Comparison of ENCODE assay signal across 12 mouse cellular contexts in genomic region chr2:11375726-11376454, GRCm38 (mm10).
DNase-seq lines count a peak whose midpoint lies in the region; ATAC-seq and TF ChIP-seq lines count a peak whose summit lies in the region.
"Had no signal": no experiment of that assay in that cellular context is flagged by ENCODE, and none has a peak within 500 bp of the region (broad histone marks: within the 10 kb centered on the region; RNA-seq: fewer than 3 reads in every experiment).

No protein-coding gene starts in this region.

- peaks cover 11% of the 10 kb centered on the region for H3K4me1 ChIP-seq in liver, adult 2 months (ENCODE audit: control insufficient read depth, insufficient read depth, low read length)
- no peaks in the 10 kb centered on the region for H3K4me1 ChIP-seq in liver, embryonic 11.5 days (replicated peaks; ENCODE audit: control insufficient read depth, insufficient read depth, low read length)
- H3K4me1 ChIP-seq: midbrain, embryonic 15.5 days had no signal

- H3K4me2 ChIP-seq in liver, embryonic 11.5 days, result no peak overlapping the region
- H3K4me2 ChIP-seq: heart, embryonic 13.5 days; midbrain, embryonic 15.5 days had no signal

- no peak for DNase-seq in liver, adult 2 months (ENCODE audit: extremely low read depth, low read depth, low spot score)
- no peak for DNase-seq in liver, embryonic 11.5 days (ENCODE audit: low spot score)
- peak; percentile 85 for DNase-seq in R1 (ENCODE audit: low read depth, low spot score)
- DNase-seq in kidney, postnatal 10 days, result peak; percentile 44
- no peak for DNase-seq in gastrocnemius, postnatal 25 days
- no peak for DNase-seq in thymus, adult 18-20 months
- no peak for DNase-seq in left cerebral cortex, postnatal 4 days
- DNase-seq: cerebellum, postnatal 25 days; right cerebral cortex, postnatal 25 days had no signal

- no peaks in the 10 kb centered on the region for H3K36me3 ChIP-seq in liver, adult 2 months (ENCODE audit: control insufficient read depth, insufficient read depth, low read length)
- H3K36me3 ChIP-seq in liver, embryonic 11.5 days (ENCODE audit: control insufficient read depth, insufficient read depth, low read length), result no peaks in the 10 kb centered on the region
- H3K36me3 ChIP-seq in macrophage (ENCODE audit: inconsistent target), result no peaks in the 10 kb centered on the region
- H3K36me3 ChIP-seq: heart, embryonic 13.5 days; midbrain, embryonic 15.5 days had no signal

- no peaks in the 10 kb centered on the region for H3K79me2 ChIP-seq in liver, adult 2 months (ENCODE audit: control insufficient read depth, insufficient read depth, low read length)
- H3K79me2 ChIP-seq in macrophage (ENCODE audit: inconsistent target), result no peaks in the 10 kb centered on the region

- no peaks in the 10 kb centered on the region for H3K27me3 ChIP-seq in liver, adult 2 months (ENCODE audit: control insufficient read depth, insufficient read depth, low read length)
- no peaks in the 10 kb centered on the region for H3K27me3 ChIP-seq in liver, embryonic 11.5 days (replicated peaks; ENCODE audit: control insufficient read depth, insufficient read depth, low read length)
- H3K27me3 ChIP-seq: heart, embryonic 13.5 days; midbrain, embryonic 15.5 days had no signal

- no peak overlapping the region for H3K9ac ChIP-seq in liver, adult 2 months (ENCODE audit: low read depth, low read length)
- no peak overlapping the region for H3K9ac ChIP-seq in liver, embryonic 11.5 days (ENCODE audit: low read depth, low read length)
- H3K9ac ChIP-seq: heart, embryonic 13.5 days; midbrain, embryonic 15.5 days had no signal

- no peak overlapping the region for H3K4me3 ChIP-seq in liver, adult 2 months (ENCODE audit: insufficient read depth, low read depth, low read length)
- no peak overlapping the region for H3K4me3 ChIP-seq in liver, embryonic 11.5 days (ENCODE audit: low read depth, low read length)
- no peak overlapping the region for H3K4me3 ChIP-seq in macrophage (ENCODE audit: inconsistent target)
- H3K4me3 ChIP-seq: heart, embryonic 13.5 days; midbrain, embryonic 15.5 days had no signal

- no peak for TF ChIP-seq POLR2A in liver, adult 2 months (IDR thresholded peaks at IDR 0.05; ENCODE audit: extremely low read depth, insufficient read depth, low read length)

- no peaks in the 10 kb centered on the region for H3K9me3 ChIP-seq in liver, embryonic 11.5 days (ENCODE audit: control insufficient read depth, low read length)
- H3K9me3 ChIP-seq: heart, embryonic 13.5 days; midbrain, embryonic 15.5 days had no signal

- WGBS in liver, adult 2 months, result 84% methylated on average over 10 of the region's 10 CpGs
- WGBS in liver, embryonic 11.5 days, result 76% methylated on average over 10 of the region's 10 CpGs
- WGBS in macrophage (ENCODE audit: missing documents), result 61% methylated on average over 10 of the region's 10 CpGs

- no peak for ATAC-seq in liver, embryonic 11.5 days (replicated peaks; ENCODE audit: low FRiP score)
- ATAC-seq: midbrain, embryonic 15.5 days had no signal

- H3K27ac ChIP-seq in liver, adult 2 months (replicated peaks; ENCODE audit: insufficient read depth, low read depth, low read length), result 0 out of 2 replicates have a peak overlapping the region, but pooled peaks have one; percentile 27
- H3K27ac ChIP-seq in liver, embryonic 11.5 days (ENCODE audit: low read depth, low read length), result no peak overlapping the region
- peak overlapping the region; percentile 60 for H3K27ac ChIP-seq in macrophage
- H3K27ac ChIP-seq: midbrain, embryonic 15.5 days had no signal

- intact Hi-C loops in left cerebral cortex, postnatal 4 days (cut with DNase I), result no loop called here

- TF ChIP-seq CTCF in liver, adult 2 months (IDR thresholded peaks at IDR 0.05; ENCODE audit: low read depth, low read length), result no peak

Comparison
In these comparisons a context has a peak if more than half of its experiments do, and no peak if none do; other contexts are left out.
1. DNase-seq: peak in R1 (single experiment) and kidney, postnatal 10 days (single experiment); none in liver, adult 2 months (single experiment), liver, embryonic 11.5 days (single experiment), gastrocnemius, postnatal 25 days (single experiment), thymus, adult 18-20 months (0 of 2) and left cerebral cortex, postnatal 4 days (single experiment).